Mouse (Mus musculus) lung, postnatal 0 days (tissue): ENCODE data around the gene Akt1.

Experiments used
- CTCF ChIP-seq: IDR thresholded peaks from 2 replicates; pipeline ENCODE4 v1.5.1; 2016; ENCODE audit warnings: antibody characterized with exemption, mild to moderate bottlenecking
- EP300 ChIP-seq: IDR thresholded peaks from 2 replicates; pipeline ENCODE4 v1.6.1; 2016; ENCODE audit warnings: antibody characterized with exemption, mild to moderate bottlenecking, control low read depth

GRCm38 (mm10) chr12:112667619-112668297 lies 6.9 kb downstream of the Akt1 start:
- TF ChIP-seq CTCF (no peak), EP300 (no peak)
